Mouse (Mus musculus): Measurements from ENCODE around the gene Lgr4.
A peak's percentile ranks its signal among the peaks of the same experiment; 100 is the strongest.

Gene Lgr4

GRCm38 (mm10) chr2:110036265-110036664, 118.8 kb downstream of the Lgr4 start:
- no peak for DNase-seq

GRCm38 (mm10) chr2:110036665-110037064, 119.2 kb downstream of the Lgr4 start:
- no peak for DNase-seq

GRCm38 (mm10) chr2:110037221-110037620, 119.8 kb downstream of the Lgr4 start:
- no peak for DNase-seq

GRCm38 (mm10) chr2:110038341-110038740, 120.9 kb downstream of the Lgr4 start:
- DNase-seq, result peak; percentile 8

GRCm38 (mm10) chr2:110042861-110043760, 125.7 kb downstream of the Lgr4 start:
- no peak for DNase-seq

- no peak for DNase-seq
Observed at GRCm38 (mm10) chr2:110058424-110058823, 141.0 kb downstream of the Lgr4 start.

GRCm38 (mm10) chr2:110063131-110063530, 145.7 kb downstream of the Lgr4 start:
- no peak for DNase-seq

Measured in right cerebral cortex, postnatal 14 days (tissue).